Mouse (Mus musculus) hindbrain, postnatal 0 days (tissue): ENCODE measurements around the gene Olfr1510. TPM values are rescaled to one million over a fixed set of nuclear protein-coding genes. Genes with fewer than 3 reads are reported as not detected.
"Not testable (repeated sequence)": the region's sequence is repeated elsewhere in the genome, so short reads cannot be mapped to it uniquely, and the experiment has no call there.

Source experiments
- ATAC-seq: fragments of 200-750 bp; cut with Nextera tagmentation; 2 replicates; pipeline ENCODE4 v1.8.0; 2017; ENCODE audit warnings: mild to moderate bottlenecking, moderate TSS enrichment, moderate library complexity
- DNase-seq: peaks from one replicate; pipeline ENCODE4 v3.0.0-alpha.2; 2015; ENCODE audit warnings: low spot score
- H3K27ac ChIP-seq: fragments of 300-500 bp; sonication (generic); 2 replicates; pipeline ENCODE4 v1.5.1; 2014; ENCODE audit warnings: mild to moderate bottlenecking
- H3K27me3 ChIP-seq: fragments of 300-500 bp; sonication (generic); 2 replicates; pipeline ENCODE4 v1.6.1; 2014; ENCODE audit warnings: low read length, mixed read lengths; ENCODE audit not compliant: insufficient read depth
- H3K36me3 ChIP-seq: fragments of 300-500 bp; sonication (generic); 2 replicates; pipeline ENCODE4 v1.6.1; 2014; ENCODE audit warnings: low read length, mixed read lengths; ENCODE audit not compliant: insufficient read depth
- H3K4me1 ChIP-seq: fragments of 300-500 bp; sonication (generic); 2 replicates; pipeline ENCODE4 v1.6.1; 2014; ENCODE audit warnings: antibody characterized with exemption, low read length, mixed read lengths; ENCODE audit not compliant: insufficient read depth
- H3K4me2 ChIP-seq: fragments of 300-500 bp; sonication (generic); 2 replicates; pipeline ENCODE4 v1.6.1; 2014; ENCODE audit warnings: low read depth, mild to moderate bottlenecking, low read length, moderate library complexity, mixed read lengths
- H3K4me3 ChIP-seq: fragments of 300-500 bp; sonication (generic); 2 replicates; pipeline ENCODE4 v1.5.1; 2014; ENCODE audit warnings: low read length
- H3K9ac ChIP-seq: fragments of 300-500 bp; sonication (generic); replicated peaks from 2 replicates; pipeline ENCODE4 v1.6.1; 2014; ENCODE audit warnings: mild to moderate bottlenecking, low read length, moderate library complexity, mixed read lengths
- H3K9me3 ChIP-seq: fragments of 300-500 bp; sonication (generic); 2 replicates; pipeline ENCODE4 v1.6.1; 2016; ENCODE audit warnings: low read length, mixed read lengths
- CTCF ChIP-seq: IDR thresholded peaks from 2 replicates; pipeline ENCODE4 v1.5.1; 2016; ENCODE audit warnings: antibody characterized with exemption, control low read depth, low read depth
- WGBS: fragments of 180-500 bp; shearing (Covaris S2); extraction: QIAGEN DNeasy Blood & Tissue Kit; methylation state at CpG from one replicate; pipeline ENCODE4 v1.1.7; 2014; 5-methylcytosine and 5-hydroxymethylcytosine counted together
- polyA plus RNA-seq: library from polyadenylated mRNA; unstranded; fragments of >200 nt; fragmentation: Nextera tagmentation; extraction: Ambion mirVana; gene quantifications from 2 replicates; pipeline ENCODE4 v1.2.1, GENCODE M21; 2015
- total RNA-seq: library from RNA; depleted of rRNA; stranded (reverse); fragments of >200 nt; gene quantifications from 2 replicates; pipeline ENCODE4 v1.2.3, GENCODE M21; 2014; rRNA removed

Olfr1510 gene
- total RNA-seq: not detected in 2 replicates
- polyA plus RNA-seq: not detected in 2 replicates

DNA sequence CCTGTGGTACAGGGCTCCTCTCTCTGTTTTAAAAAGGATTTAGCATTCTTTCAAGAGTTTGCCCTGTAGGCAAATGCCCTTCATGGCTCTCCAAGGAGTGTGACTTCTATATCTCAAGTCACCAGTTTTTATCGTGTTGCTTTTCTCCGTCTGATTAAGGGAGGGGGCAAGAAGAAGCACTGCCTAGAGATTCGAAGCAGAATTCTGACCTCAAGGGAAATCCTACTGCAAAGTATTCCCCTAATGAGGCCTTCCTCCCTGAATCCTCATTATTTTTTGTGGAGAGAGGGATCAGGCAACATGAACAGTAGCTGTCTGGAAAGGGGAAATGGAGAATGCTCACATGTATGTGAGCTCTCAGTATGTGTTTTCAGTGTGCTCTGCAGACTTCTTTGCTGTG, at the start of gene Olfr1510:
Gene Olfr1510 (minus strand): TSS at position 101 of the 400 bp plus-strand sequence.
- Histone ChIP-seq H3K4me2 (no peak within 1 kb of the TSS), H3K4me3 (no peak within 1 kb of the TSS), H3K36me3 (no peaks in the 10 kb centered on the region), H3K27me3 (no peaks in the 10 kb centered on the region), H3K27ac (no peak within 1 kb of the TSS), H3K9ac (no peak within 1 kb of the TSS), H3K9me3 (no peaks in the 10 kb centered on the region), H3K4me1 (no peaks in the 10 kb centered on the region)
- DNase-seq (no peak), ATAC-seq (no peak)
- WGBS: 78% methylated on average over 3 of the region's 3 CpGs
- TF ChIP-seq CTCF: no peak

DNA sequence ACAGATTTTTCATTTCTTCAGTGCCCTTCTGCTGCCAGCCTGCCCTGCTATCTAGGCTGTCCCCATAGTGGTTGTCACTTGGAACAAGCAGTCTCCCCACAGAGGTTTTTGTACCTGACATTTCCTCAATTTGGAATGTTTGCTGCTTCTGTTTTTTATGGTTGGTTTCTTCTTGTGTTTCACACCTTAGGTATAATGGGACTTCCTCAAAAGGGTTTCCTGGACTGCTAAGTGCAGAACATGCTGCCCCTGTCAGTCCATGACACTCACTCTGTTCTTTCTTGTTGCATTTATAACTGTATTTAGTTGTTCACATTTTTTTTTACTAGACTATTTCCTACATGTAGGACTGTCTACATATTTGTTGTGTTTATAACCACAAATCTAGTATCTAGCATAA, 47.8 kb upstream of the Olfr1510 start:
- no peak for DNase-seq
- no peaks in the 10 kb centered on the region for H3K4me1 ChIP-seq
- no peak overlapping the region for H3K4me2 ChIP-seq
- no peaks in the 10 kb centered on the region for H3K36me3 ChIP-seq
- no peaks in the 10 kb centered on the region for H3K27me3 ChIP-seq
- H3K4me3 ChIP-seq: no peak overlapping the region
- no peak for ATAC-seq
- H3K9ac ChIP-seq: no peak overlapping the region
- H3K27ac ChIP-seq: no peak overlapping the region
- TF ChIP-seq CTCF: no peak
- no peaks in the 10 kb centered on the region for H3K9me3 ChIP-seq

DNA sequence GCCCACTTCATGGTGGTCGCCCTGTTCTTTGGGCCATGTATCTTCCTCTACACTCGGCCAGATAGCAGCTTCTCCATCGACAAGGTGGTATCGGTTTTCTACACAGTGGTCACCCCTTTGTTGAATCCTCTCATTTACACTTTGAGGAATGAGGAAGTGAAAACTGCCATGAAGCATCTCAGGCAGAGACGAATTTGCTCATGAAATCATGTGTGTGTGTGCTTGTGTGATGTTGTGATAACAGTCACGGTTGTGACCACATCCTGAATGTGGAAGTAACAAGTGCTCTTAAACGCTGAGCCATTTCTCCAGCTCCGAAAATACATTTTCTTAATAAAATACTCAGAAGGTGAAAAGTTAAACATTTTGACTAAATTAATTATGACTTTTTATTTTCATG, 37.0 kb upstream of the Olfr1510 start:
- no peaks in the 10 kb centered on the region for H3K36me3 ChIP-seq
- H3K27me3 ChIP-seq: no peaks in the 10 kb centered on the region
- H3K4me2 ChIP-seq: no peak overlapping the region
- no peak overlapping the region for H3K9ac ChIP-seq
- no peak for ATAC-seq
- H3K27ac ChIP-seq: no peak overlapping the region
- no peak for TF ChIP-seq CTCF
- no peaks in the 10 kb centered on the region for H3K9me3 ChIP-seq
- H3K4me3 ChIP-seq: no peak overlapping the region
- DNase-seq: no peak
- 93% methylated on average over 8 of the region's 8 CpGs for WGBS
- no peaks in the 10 kb centered on the region for H3K4me1 ChIP-seq

DNA sequence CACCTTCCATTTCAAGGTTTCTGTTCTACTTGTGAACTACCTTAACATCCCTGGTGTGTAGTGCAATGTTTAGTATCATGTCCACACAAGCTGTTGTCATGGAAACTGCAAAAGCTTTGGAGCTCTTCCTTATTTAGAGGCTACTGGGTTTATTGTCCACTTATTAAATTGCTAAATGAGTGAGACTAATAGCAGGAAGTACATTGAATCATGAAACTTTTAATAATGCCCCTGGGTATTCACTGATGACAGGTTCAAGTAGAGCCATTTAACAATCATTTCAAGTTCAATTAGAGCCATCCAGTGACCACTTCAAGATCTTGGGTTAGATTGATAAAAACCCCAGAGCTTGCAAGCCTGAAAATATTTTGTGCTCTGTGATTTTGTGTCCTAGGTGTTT, 28.5 kb upstream of the Olfr1510 start, which contains the start of gene Olfr1509:
Gene Olfr1509 (plus strand): TSS at position 301 of the 400 bp plus-strand sequence.
- Histone ChIP-seq H3K27me3 (no peaks in the 10 kb centered on the region), H3K9me3 (no peaks in the 10 kb centered on the region), H3K4me1 (no peaks in the 10 kb centered on the region), H3K27ac (no peak within 1 kb of the TSS), H3K4me2 (no peak within 1 kb of the TSS), H3K9ac (no peak within 1 kb of the TSS), H3K36me3 (no peaks in the 10 kb centered on the region), H3K4me3 (no peak within 1 kb of the TSS)
- no peak for TF ChIP-seq CTCF
- ATAC-seq (no peak), DNase-seq (no peak)

DNA sequence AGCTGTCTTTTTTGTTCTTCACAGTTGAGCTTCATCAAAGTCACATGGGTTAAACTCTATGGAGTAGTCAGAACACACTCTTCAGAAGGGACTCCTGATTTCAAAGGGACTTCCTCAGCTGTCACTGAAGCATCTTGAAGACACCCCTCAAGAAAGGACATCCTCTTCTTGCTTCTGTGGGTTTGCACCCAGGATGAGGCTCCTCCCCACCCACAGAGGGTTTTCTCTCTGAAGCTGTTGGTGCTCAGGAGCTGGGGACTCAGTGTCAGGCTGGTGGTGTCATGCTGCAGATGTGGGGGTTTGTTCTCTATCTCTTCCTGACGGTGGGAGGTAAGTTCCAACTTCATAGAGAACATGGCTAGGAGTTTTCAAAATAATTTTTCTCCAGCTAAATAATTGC, 13.5 kb upstream of the Olfr1510 start:
- no peak for TF ChIP-seq CTCF
- Histone ChIP-seq H3K9me3 (no peaks in the 10 kb centered on the region), H3K4me2 (no peak overlapping the region), H3K9ac (no peak overlapping the region), H3K36me3 (no peaks in the 10 kb centered on the region), H3K27me3 (no peaks in the 10 kb centered on the region), H3K4me3 (no peak overlapping the region), H3K4me1 (no peaks in the 10 kb centered on the region), H3K27ac (no peak overlapping the region)
- no peak for ATAC-seq
- DNase-seq: no peak
- WGBS: 100% methylated on average over 1 of the region's 1 CpGs

DNA sequence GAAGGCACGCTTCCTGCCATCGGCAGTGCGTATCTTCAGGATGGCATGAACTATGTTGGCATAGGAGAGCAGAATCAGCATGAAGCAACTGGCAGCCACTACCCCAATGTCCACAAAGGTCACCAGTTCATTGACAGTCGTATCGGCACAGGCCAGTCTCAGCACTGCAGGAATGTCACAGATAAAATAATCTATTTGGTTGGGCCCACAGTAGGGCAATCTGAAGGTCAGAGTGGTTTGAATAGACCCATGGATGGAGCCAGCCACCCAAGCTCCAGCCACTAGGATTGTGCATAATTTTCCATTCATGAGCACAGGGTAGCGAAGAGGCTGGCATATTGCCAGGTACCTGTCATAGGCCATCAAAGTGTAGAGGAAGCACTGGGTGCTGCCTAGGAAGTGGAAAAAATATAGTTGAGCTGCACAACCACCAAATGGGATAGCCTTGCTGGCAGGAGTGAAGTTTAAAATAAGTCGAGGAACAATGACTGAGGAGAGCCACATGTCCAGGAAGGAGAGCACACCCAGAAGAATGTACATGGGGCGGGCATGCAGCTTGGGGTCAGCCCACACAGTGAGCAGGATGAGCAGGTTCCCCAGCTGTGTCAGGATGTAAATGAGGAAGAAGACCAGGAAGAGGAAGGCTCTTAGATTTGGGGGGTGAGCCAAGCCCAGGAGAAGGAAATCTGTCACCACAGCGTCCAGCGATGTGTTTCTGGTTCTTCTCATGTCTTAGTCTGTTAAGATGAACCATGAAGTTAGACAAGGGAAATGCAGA, 3.8 kb downstream of the Olfr1510 start:
- not testable (repeated sequence) for H3K36me3 ChIP-seq, H3K27ac ChIP-seq, H3K9me3 ChIP-seq, H3K9ac ChIP-seq, H3K27me3 ChIP-seq, H3K4me3 ChIP-seq, DNase-seq, H3K4me2 ChIP-seq, H3K4me1 ChIP-seq
- 60% methylated on average over 7 of the region's 10 CpGs for WGBS
- 0 out of 2 replicates have a peak, but pooled peaks have one; percentile 10 for ATAC-seq

DNA sequence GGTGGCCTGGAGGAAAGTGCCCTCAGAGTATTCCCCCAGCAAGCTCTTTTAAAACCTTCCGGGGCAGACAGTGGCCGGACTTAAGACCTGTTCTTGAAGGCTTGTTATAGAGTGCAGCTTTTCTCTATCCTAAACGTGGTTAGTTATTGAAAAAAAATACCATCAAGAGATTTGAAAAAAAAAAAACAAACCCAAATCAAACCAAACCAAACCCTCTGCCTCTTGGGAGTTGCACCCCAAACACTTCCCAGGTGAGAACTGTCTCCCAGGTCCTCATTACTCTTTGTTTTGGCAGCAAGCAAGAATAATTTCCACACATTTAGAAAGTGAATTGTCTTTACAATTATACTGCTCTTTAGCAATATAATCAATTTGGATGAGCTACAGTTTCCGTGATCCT, 16.9 kb downstream of the Olfr1510 start, which contains the start of gene Olfr1511:
Gene Olfr1511 (minus strand): TSS at position 101 of the 400 bp plus-strand sequence.
- no peak within 1 kb of the TSS for H3K4me3 ChIP-seq
- TF ChIP-seq CTCF: no peak
- DNase-seq (no peak), ATAC-seq (no peak)
- no peaks in the 10 kb centered on the region for H3K27me3 ChIP-seq
- H3K4me2 ChIP-seq: no peak within 1 kb of the TSS
- 76% methylated on average over 4 of the region's 4 CpGs for WGBS
- H3K27ac ChIP-seq: no peak within 1 kb of the TSS
- no peaks in the 10 kb centered on the region for H3K9me3 ChIP-seq
- no peaks in the 10 kb centered on the region for H3K4me1 ChIP-seq
- no peak within 1 kb of the TSS for H3K9ac ChIP-seq
- H3K36me3 ChIP-seq: no peaks in the 10 kb centered on the region

DNA sequence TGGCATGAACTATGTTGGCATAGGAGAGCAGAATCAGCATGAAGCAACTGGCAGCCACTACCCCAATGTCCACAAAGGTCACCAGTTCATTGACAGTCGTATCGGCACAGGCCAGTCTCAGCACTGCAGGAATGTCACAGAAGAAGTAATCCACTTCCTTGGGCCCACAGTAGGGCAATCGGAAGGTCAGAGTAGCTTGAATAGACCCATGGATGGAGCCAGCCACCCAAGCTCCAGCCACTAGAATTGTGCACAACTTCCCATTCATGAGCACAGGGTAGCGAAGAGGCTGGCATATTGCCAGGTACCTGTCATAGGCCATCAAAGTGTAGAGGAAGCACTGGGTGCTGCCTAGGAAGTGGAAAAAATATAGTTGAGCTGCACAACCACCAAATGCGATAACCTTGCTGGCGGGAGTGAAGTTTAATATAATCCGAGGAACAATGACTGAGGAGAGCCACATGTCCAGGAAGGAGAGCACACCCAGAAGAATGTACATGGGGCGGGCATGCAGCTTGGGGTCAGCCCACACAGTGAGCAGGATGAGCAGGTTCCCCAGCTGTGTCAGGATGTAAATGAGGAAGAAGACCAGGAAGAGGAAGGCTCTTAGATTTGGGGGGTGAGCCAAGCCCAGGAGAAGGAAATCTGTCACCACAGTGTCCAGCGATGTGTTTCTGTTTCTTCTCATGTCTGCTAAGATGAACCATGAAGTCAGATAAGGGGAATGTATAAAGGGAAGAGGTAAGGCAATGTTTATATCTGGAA, 23.9 kb downstream of the Olfr1510 start:
- not testable (repeated sequence) for H3K4me2 ChIP-seq, H3K9me3 ChIP-seq, DNase-seq, H3K27ac ChIP-seq, H3K4me3 ChIP-seq, H3K27me3 ChIP-seq, H3K36me3 ChIP-seq, H3K4me1 ChIP-seq, ATAC-seq, H3K9ac ChIP-seq
- 87% methylated on average over 9 of the region's 9 CpGs for WGBS
